Mouse (Mus musculus) cortical plate, adult 2 months (tissue): ENCODE measurements around the gene Wdr77. TPM values are rescaled to one million over a fixed set of nuclear protein-coding genes. Genes with fewer than 3 reads are reported as not detected.

Source experiments
- H3K27ac ChIP-seq: fragments of 200-500 bp; 2 replicates; pipeline ENCODE4 v1.5.1; 2012; ENCODE audit warnings: low read length, control low read depth, inconsistent platforms; ENCODE audit not compliant: insufficient read depth
- H3K4me1 ChIP-seq: fragments of 200-500 bp; 2 replicates; pipeline ENCODE4 v1.6.1; 2011; ENCODE audit warnings: low read length; ENCODE audit not compliant: control insufficient read depth, insufficient read depth
- H3K4me3 ChIP-seq: fragments of 200-500 bp; 2 replicates; pipeline ENCODE4 v1.5.1; 2011; ENCODE audit warnings: mild to moderate bottlenecking, low read length, control low read depth; ENCODE audit not compliant: insufficient read depth
- CTCF ChIP-seq: fragments of 200-500 bp; IDR thresholded peaks from 2 replicates; pipeline ENCODE4 v1.5.1; 2011; ENCODE audit warnings: mild to moderate bottlenecking, control low read depth, low read length; ENCODE audit not compliant: insufficient read depth; ENCODE audit errors: extremely low read depth
- POLR2A ChIP-seq: fragments of 200-500 bp; IDR thresholded peaks from 2 replicates; pipeline ENCODE4 v1.6.1; 2011; ENCODE audit warnings: mild to moderate bottlenecking, low read length, control low read depth; ENCODE audit not compliant: insufficient read depth; ENCODE audit errors: extremely low read depth
- polyA plus RNA-seq: library from polyadenylated mRNA; depleted of rRNA; stranded (reverse); fragments of >200 nt; gene quantifications from 2 replicates; pipeline ENCODE4 v1.2.3, GENCODE M21; 2012

The Wdr77 gene
- polyA plus RNA-seq, 1 experiment = 43.1 TPM

- no peaks in the 10 kb centered on the region for H3K4me1 ChIP-seq
- TF ChIP-seq CTCF = no peak
- TF ChIP-seq POLR2A = no peak
- no peak overlapping the region for H3K4me3 ChIP-seq
- no peak overlapping the region for H3K27ac ChIP-seq
Observed at GRCm38 (mm10) chr3:105921959-105922358, 37.2 kb upstream of the Wdr77 start.

GRCm38 (mm10) chr3:105924616-105925015 lies 34.6 kb upstream of the Wdr77 start:
- TF ChIP-seq CTCF = no peak
- TF ChIP-seq POLR2A = no peak
- no peaks in the 10 kb centered on the region for H3K4me1 ChIP-seq
- H3K4me3 ChIP-seq = no peak overlapping the region
- H3K27ac ChIP-seq = no peak overlapping the region

- Histone ChIP-seq H3K4me3 (no peak overlapping the region), H3K27ac (no peak overlapping the region), H3K4me1 (no peaks in the 10 kb centered on the region)
- TF ChIP-seq POLR2A = no peak
- no peak for TF ChIP-seq CTCF
Observed at GRCm38 (mm10) chr3:105927561-105928194, 31.5 kb upstream of the Wdr77 start.

- TF ChIP-seq CTCF = no peak
- no peak for TF ChIP-seq POLR2A
- no peak overlapping the region for H3K27ac ChIP-seq
- no peaks in the 10 kb centered on the region for H3K4me1 ChIP-seq
- no peak overlapping the region for H3K4me3 ChIP-seq
Observed at GRCm38 (mm10) chr3:105928195-105928569, 31.0 kb upstream of the Wdr77 start.

GRCm38 (mm10) chr3:105928781-105929180 lies 30.4 kb upstream of the Wdr77 start:
- Histone ChIP-seq H3K4me3 (no peak overlapping the region), H3K27ac (no peak overlapping the region), H3K4me1 (no peaks in the 10 kb centered on the region)
- TF ChIP-seq POLR2A (no peak), CTCF (no peak)

GRCm38 (mm10) chr3:105929821-105930220 lies 29.3 kb upstream of the Wdr77 start:
- TF ChIP-seq CTCF = no peak
- TF ChIP-seq POLR2A = no peak
- no peak overlapping the region for H3K27ac ChIP-seq
- H3K4me3 ChIP-seq = no peak overlapping the region

GRCm38 (mm10) chr3:105931095-105931494 lies 28.1 kb upstream of the Wdr77 start:
- no peak overlapping the region for H3K27ac ChIP-seq
- H3K4me3 ChIP-seq = no peak overlapping the region
- H3K4me1 ChIP-seq = no peaks in the 10 kb centered on the region
- TF ChIP-seq CTCF (no peak), POLR2A (no peak)

More at GRCm38 (mm10) chr3:105929821-105930220, 29.3 kb upstream of the Wdr77 start:
- H3K4me1 ChIP-seq = no peaks in the 10 kb centered on the region

- no peak for TF ChIP-seq CTCF
- no peak for TF ChIP-seq POLR2A
- Histone ChIP-seq H3K4me3 (no peak within 1 kb of the TSS), H3K4me1 (no peaks in the 10 kb centered on the region), H3K27ac (no peak within 1 kb of the TSS; the same call in 1 of the 2 replicates)
Observed at GRCm38 (mm10) chr3:105932240-105933071, 26.7 kb upstream of the Wdr77 start, which contains the start of gene I830077J02Rik. I830077J02Rik (minus strand) TSS chr3:105932664.

- Histone ChIP-seq H3K4me1 (no peaks in the 10 kb centered on the region), H3K4me3 (no peak overlapping the region), H3K27ac (no peak overlapping the region)
- TF ChIP-seq CTCF (no peak), POLR2A (no peak)
Observed at GRCm38 (mm10) chr3:105933926-105934325, 25.2 kb upstream of the Wdr77 start.

GRCm38 (mm10) chr3:105935033-105935432 lies 24.1 kb upstream of the Wdr77 start:
- Histone ChIP-seq H3K4me1 (no peaks in the 10 kb centered on the region), H3K4me3 (no peak overlapping the region), H3K27ac (no peak overlapping the region)
- TF ChIP-seq POLR2A (no peak), CTCF (no peak)
